Mouse (Mus musculus): ENCODE measurements around the gene Hsd17b1.

DNA sequence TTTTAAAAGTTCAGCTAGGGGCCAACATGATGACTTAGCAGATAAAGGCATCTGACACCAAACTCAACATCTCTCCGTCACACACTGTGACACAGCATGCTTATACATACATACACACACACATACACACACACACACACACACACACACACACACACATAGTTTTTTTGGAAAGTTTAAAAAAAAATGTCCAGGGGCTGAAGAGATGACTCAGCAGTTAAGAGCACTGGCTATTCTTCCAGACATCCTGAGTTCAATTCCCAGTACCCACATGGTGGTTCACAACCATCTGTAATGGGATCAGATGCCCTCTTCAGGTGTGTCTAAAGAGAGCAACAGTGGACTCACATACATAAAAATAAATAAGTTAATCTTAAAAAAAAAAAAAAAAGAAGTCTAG lies 46.7 kb upstream of the Hsd17b1 start:
- TF ChIP-seq POLR2A (IDR thresholded peaks at IDR 0.05; ENCODE audit: borderline replicate concordance, extremely low read depth, low read depth, low read length) (no peak), CTCF (IDR thresholded peaks at IDR 0.05; ENCODE audit: insufficient read depth, low read length) (no peak)
